Mouse (Mus musculus) layer of hippocampus, adult 2 months (tissue): ENCODE measurements around the gene 0610037L13Rik. TPM values are rescaled to one million over a fixed set of nuclear protein-coding genes. Genes with fewer than 3 reads are reported as not detected.

Source experiments
- DNase-seq, 2 experiments: peaks; one replicate each; pipeline ENCODE4 v3.0.0; 2022; ENCODE audit warnings: low spot score in 2 of 2
- H3K27ac ChIP-seq: fragments of 200-600 bp; 2 replicates; pipeline ENCODE4 v1.8.1; 2022
- H3K4me3 ChIP-seq: fragments of 200-600 bp; 2 replicates; pipeline ENCODE4 v1.8.1; 2022; ENCODE audit warnings: mild to moderate bottlenecking
- CTCF ChIP-seq: fragments of 200-600 bp; conservative IDR thresholded peaks from 2 replicates; pipeline ENCODE4 v1.8.1; 2022; ENCODE audit warnings: antibody characterized with exemption, mild to moderate bottlenecking, moderate library complexity
- total RNA-seq, 2 experiments: library from RNA; stranded (reverse); gene quantifications; 2 replicates each; pipeline ENCODE4 v1.2.3; 2021

0610037L13Rik gene
- total RNA-seq, 2 experiments from 2014 or later: 69.2 to 74.3 TPM

GRCm38 (mm10) chr4:107879254-107880050 lies 10.2 kb upstream of the 0610037L13Rik start, which contains the start of gene Magoh:
Magoh (plus strand) TSS chr4:107879755.
- TF ChIP-seq CTCF: no peak
- H3K4me3 ChIP-seq: peak within 1 kb of the TSS; percentile 75
- peak; percentile 94 to 96 for DNase-seq
- peak within 1 kb of the TSS; percentile 86 for H3K27ac ChIP-seq

DNA sequence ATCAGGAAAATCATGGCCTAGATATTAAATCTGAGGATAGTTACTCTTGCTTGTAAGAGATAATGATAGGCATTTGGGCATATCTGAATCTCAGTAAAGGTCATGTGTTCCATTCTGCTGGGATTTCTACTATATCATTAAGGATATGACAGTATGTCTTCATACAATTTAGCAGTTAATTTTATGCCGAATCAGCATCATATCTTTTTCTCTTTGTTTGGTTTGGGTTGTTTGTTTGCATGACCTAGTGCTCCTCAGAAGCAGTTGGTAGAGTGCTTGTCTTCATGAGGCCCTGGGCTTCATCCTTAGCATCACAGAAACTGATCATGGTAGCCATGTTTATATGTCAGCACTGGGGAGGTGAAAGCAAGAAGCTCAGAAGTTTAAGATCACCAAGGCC lies 8.0 kb upstream of the 0610037L13Rik start:
- Histone ChIP-seq H3K4me3 (no peak overlapping the region), H3K27ac (no peak overlapping the region)
- DNase-seq: no peak
- no peak for TF ChIP-seq CTCF

- no peak overlapping the region for H3K4me3 ChIP-seq
- H3K27ac ChIP-seq: no peak overlapping the region
- DNase-seq: no peak
- no peak for TF ChIP-seq CTCF
These were observed 3.2 kb upstream of the 0610037L13Rik start for GRCm38 (mm10) chr4:107886371-107886770.

DNA sequence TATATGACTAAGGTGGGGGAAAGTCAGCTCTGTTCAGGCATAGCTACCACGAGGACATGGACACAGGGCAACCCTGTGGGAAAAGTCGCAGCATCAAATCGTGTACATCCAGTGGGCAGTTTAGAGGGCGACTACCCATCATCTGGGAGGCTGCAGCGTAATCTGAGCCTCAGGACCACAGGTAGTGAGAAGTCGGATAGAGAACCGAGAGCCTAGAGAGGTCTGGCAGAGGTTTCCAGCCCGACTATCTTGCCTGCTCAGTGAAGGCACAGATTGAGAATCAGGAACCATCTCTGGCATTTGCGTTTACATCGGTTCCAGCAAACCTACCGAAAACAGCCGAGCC lies 255 bp upstream of the 0610037L13Rik start:
- no peak for DNase-seq
- Histone ChIP-seq H3K4me3 (peak overlapping the region; percentile 60), H3K27ac (peak overlapping the region; percentile 88)
- no peak for TF ChIP-seq CTCF

GRCm38 (mm10) chr4:107892663-107893062 lies 3.0 kb downstream of the 0610037L13Rik start:
- TF ChIP-seq CTCF: peak; percentile 82
- Histone ChIP-seq H3K27ac (no peak overlapping the region), H3K4me3 (no peak overlapping the region)
- no peak for DNase-seq

GRCm38 (mm10) chr4:107899211-107899927 lies 9.8 kb downstream of the 0610037L13Rik start:
- no peak for TF ChIP-seq CTCF
- H3K27ac ChIP-seq: no peak overlapping the region
- DNase-seq: peak; percentile 35 to 46
- H3K4me3 ChIP-seq: no peak overlapping the region

DNA sequence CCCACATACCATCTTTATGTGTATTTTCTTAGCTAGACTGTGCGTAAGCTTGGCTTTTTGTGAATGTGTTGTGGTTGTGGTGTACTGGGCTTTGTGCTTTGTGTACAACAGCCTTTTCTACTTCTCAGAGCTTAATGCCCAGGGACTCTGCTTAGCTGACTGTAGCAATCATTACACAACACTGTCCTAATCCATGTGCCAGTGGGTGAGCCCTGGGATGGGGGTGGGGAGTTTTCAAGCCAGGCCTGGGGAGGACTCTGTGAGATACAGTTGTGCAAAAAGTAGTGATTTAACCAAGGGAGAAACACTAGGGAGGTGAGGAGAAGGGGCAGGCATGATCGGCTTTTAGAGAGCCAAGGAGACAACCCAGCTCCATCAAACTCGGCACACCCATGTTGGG lies 10.6 kb downstream of the 0610037L13Rik start:
- Histone ChIP-seq H3K4me3 (no peak overlapping the region), H3K27ac (no peak overlapping the region)
- no peak for TF ChIP-seq CTCF
- DNase-seq: no peak

DNA sequence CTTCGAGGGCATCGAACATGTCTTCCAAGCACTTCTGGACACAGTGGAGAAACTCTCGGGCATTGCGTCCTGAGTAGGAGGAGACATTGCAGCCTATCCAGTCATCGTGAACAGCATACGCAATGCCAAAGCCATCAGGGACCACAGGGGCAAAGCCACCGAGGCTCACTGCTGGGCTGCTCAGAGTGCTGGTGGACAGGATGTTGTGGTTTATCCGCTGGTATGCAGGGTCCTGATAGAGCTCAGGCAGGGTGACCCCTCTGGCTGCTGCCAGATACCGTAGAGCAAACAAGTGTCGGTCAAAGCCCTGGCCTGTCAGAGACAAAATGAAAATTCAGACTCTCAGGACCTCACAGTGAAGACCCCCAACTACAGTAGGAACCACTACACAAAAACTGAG lies 14.6 kb downstream of the 0610037L13Rik start:
- no peak for TF ChIP-seq CTCF
- no peak for DNase-seq
- no peak overlapping the region for H3K27ac ChIP-seq
- H3K4me3 ChIP-seq: no peak overlapping the region

GRCm38 (mm10) chr4:107906561-107906960 lies 16.9 kb downstream of the 0610037L13Rik start:
- no peak overlapping the region for H3K4me3 ChIP-seq
- DNase-seq: no peak
- peak; percentile 35 for TF ChIP-seq CTCF

GRCm38 (mm10) chr4:107910020-107910419 lies 20.4 kb downstream of the 0610037L13Rik start:
- DNase-seq: no peak
- Histone ChIP-seq H3K4me3 (no peak overlapping the region), H3K27ac (no peak overlapping the region)
- no peak for TF ChIP-seq CTCF

More at GRCm38 (mm10) chr4:107906561-107906960, 16.9 kb downstream of the 0610037L13Rik start:
- no peak overlapping the region for H3K27ac ChIP-seq

DNA sequence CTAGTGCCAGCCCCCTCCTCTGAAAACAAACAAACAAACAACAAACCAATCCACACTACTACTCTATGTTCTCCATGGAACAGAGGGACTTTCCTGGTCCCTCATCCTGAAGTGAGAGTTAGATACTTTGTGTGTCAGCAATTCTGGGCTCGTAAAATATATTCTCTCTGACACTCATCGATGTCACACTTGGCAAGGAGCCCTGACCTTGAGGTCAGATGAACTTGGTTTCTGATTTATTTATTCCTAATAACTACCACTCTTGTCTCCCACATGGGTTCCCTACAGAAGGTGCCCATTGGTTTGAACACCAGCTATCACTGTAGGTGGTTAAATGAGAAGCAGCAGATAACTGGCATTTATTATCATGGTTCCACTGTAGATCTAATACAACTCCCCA lies 30.7 kb downstream of the 0610037L13Rik start:
- no peak overlapping the region for H3K4me3 ChIP-seq
- DNase-seq: no peak
- no peak overlapping the region for H3K27ac ChIP-seq
- no peak for TF ChIP-seq CTCF

DNA sequence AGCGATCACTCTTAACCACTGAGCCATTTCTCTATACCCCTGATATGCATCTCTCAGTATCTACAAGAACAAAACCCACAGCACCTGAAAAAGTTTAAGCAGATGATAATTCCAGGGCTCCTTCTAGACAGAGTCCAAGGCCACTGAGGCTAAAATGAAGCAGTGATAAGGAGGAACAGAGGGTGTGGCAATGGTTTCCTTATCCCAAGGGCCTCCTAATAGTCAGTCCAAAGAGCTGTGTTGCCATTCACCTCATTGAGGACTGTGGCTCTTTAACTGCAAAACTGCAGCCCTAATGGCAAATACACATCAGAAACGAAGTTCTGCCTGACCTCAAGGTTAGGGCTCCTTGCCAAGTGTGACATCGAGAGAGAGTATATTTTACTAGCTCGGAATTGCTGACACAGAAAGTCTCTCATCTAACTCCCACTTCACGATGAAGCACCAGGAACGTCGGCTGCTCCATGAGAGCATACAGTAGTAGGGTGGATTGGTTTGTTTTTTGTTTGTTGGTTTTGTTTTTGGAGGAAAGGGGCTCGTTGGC lies 31.6 kb downstream of the 0610037L13Rik start:
- Histone ChIP-seq H3K27ac (no peak overlapping the region), H3K4me3 (no peak overlapping the region)
- TF ChIP-seq CTCF: no peak
- DNase-seq: no peak

- TF ChIP-seq CTCF: no peak
- Histone ChIP-seq H3K4me3 (no peak overlapping the region), H3K27ac (no peak overlapping the region; the same call in 1 of the 2 replicates)
- DNase-seq: no peak
These were observed 32.3 kb downstream of the 0610037L13Rik start for GRCm38 (mm10) chr4:107921952-107922351.
